In the genomic region with DNA sequence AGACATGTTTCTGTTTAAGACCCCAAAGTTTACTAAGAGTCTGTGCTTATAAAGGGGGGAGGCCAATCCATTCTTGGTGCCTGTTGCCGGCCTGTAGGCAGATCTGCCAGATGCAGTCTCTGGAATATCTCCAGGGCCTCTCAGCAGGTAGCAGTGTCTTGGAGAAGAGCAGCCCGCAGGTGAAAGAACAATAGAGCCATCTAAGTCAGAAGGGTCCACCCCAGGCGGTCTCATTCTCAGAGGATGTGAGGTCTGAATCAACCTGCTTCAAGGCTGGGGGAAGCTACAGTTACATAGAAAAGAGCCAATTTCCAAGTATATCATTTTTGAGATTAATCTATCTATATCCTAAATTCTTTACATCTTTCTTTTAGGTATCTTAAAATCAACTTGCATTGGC, we compare ENCODE assay signal across 21 mouse cellular contexts.
"Had no signal": no experiment of that assay in that cellular context is flagged by ENCODE, and none has a peak within 500 bp of the region (broad histone marks: within the 10 kb centered on the region; RNA-seq: fewer than 3 reads in every experiment).

No protein-coding gene starts in this region.

- ATAC-seq: midbrain, embryonic 15.5 days had no signal

- H3K27me3 ChIP-seq: limb, embryonic 13.5 days; liver, embryonic 13.5 days; midbrain, embryonic 12.5 days; midbrain, embryonic 15.5 days; neural tube, embryonic 12.5 days; neural tube, embryonic 15.5 days had no signal

- H3K36me3 ChIP-seq: limb, embryonic 13.5 days; liver, embryonic 13.5 days; midbrain, embryonic 12.5 days; midbrain, embryonic 15.5 days; neural tube, embryonic 12.5 days; neural tube, embryonic 15.5 days had no signal

- H3K27ac ChIP-seq: kidney, postnatal 0 days; layer of hippocampus, adult 2 months; limb, embryonic 13.5 days; liver, embryonic 13.5 days; midbrain, embryonic 12.5 days; midbrain, embryonic 15.5 days; neural tube, embryonic 12.5 days; neural tube, embryonic 15.5 days; stomach, postnatal 0 days had no signal

- DNase-seq: kidney, adult 2 months; kidney, postnatal 25 days; layer of hippocampus, adult 9-11 months; liver, embryonic 13.5 days; lung, adult 2 months; lung, postnatal 14 days; lung, postnatal 4 days; right cerebral cortex, adult 18-20 months; right cerebral cortex, postnatal 14 days; right cerebral cortex, postnatal 4 days; thymus, adult 2 months; thymus, postnatal 14 days; thymus, postnatal 4 days had no signal

- H3K4me1 ChIP-seq: limb, embryonic 13.5 days; liver, embryonic 13.5 days; midbrain, embryonic 12.5 days; midbrain, embryonic 15.5 days; neural tube, embryonic 12.5 days; neural tube, embryonic 15.5 days had no signal

- H3K9ac ChIP-seq: limb, embryonic 13.5 days; liver, embryonic 13.5 days; midbrain, embryonic 12.5 days; midbrain, embryonic 15.5 days; neural tube, embryonic 12.5 days; neural tube, embryonic 15.5 days had no signal

- H3K9me3 ChIP-seq: limb, embryonic 13.5 days; liver, embryonic 13.5 days; midbrain, embryonic 12.5 days; midbrain, embryonic 15.5 days; neural tube, embryonic 12.5 days; neural tube, embryonic 15.5 days had no signal

- H3K4me3 ChIP-seq: layer of hippocampus, adult 2 months; limb, embryonic 13.5 days; liver, embryonic 13.5 days; midbrain, embryonic 12.5 days; midbrain, embryonic 15.5 days; neural tube, embryonic 12.5 days; neural tube, embryonic 15.5 days had no signal
